Mouse (Mus musculus): ENCODE measurements around the gene Josd2. TPM values are rescaled to one million over a fixed set of nuclear protein-coding genes. Genes with fewer than 3 reads are reported as not detected.

Josd2 gene
- total and polyA plus RNA-seq, 3 experiments = 33.9 to 57.7 (median 54.8) TPM

GRCm38 (mm10) chr7:44520990-44521389 lies 53.2 kb downstream of the Josd2 start:
- DNase-seq (ENCODE audit: extremely low read depth) = no peak
- Histone ChIP-seq H3K27me3 (replicated peaks) (no peaks in the 10 kb centered on the region), H3K9me3 (replicated peaks; ENCODE audit: low read length) (no peaks in the 10 kb centered on the region), H3K9ac (ENCODE audit: insufficient read depth, low read depth) (no peak overlapping the region), H3K4me1 (ENCODE audit: control insufficient read depth in 1 of 2, insufficient read depth in 2 of 2) (peaks cover 10 to 42% of the 10 kb centered on the region in 2 experiments; a peak in 3 of 4 replicates), H3K4me2 (ENCODE audit: insufficient read depth, low read depth, poor library complexity, severe bottlenecking) (no peak overlapping the region), H3K79me2 (replicated peaks; ENCODE audit: control insufficient read depth, extremely low read depth, insufficient read depth, poor library complexity, severe bottlenecking) (no peaks in the 10 kb centered on the region), H3K4me3 (replicated peaks in 1 of 3; ENCODE audit: low read depth in 2 of 3, low read length in 2 of 3, poor library complexity in 1 of 3) (no peak overlapping the region), H3K36me3 (replicated peaks in 1 of 2; ENCODE audit: control insufficient read depth in 1 of 2, insufficient read depth in 1 of 2, low read length in 1 of 2) (peaks cover 4 to 49% of the 10 kb centered on the region in 2 experiments), H3K27ac (ENCODE audit: insufficient read depth, low read depth) (no peak overlapping the region)
- in situ Hi-C loops (cut with MboI; ENCODE audit: low pct_ligation_motif_present, low pct_unique_long_range_greater_than_20kb, low sequenced_read_pairs) (no loop called here), dilution Hi-C loops (cut with MboI; ENCODE audit: extremely low pct_ligation_motif_present, extremely low pct_unique_long_range_greater_than_20kb, low sequenced_read_pairs) (no loop called here)
- TF ChIP-seq TCF12 (IDR thresholded peaks at IDR 0.05; ENCODE audit: low read depth, low read length) = no peak
- TF ChIP-seq ZC3H11A (IDR thresholded peaks at IDR 0.05; ENCODE audit: low read depth, low read length) = no peak
- TF ChIP-seq CHD1 (IDR thresholded peaks at IDR 0.05; ENCODE audit: low read depth, low read length) = no peak
- TF ChIP-seq IRF4 (IDR thresholded peaks at IDR 0.05; ENCODE audit: low read depth, low read length) = no peak
- TF ChIP-seq TBP (conservative IDR thresholded peaks at IDR 0.05; ENCODE audit: low read depth, low read length) = no peak
- TF ChIP-seq GABPA (IDR thresholded peaks at IDR 0.05; ENCODE audit: insufficient replicate concordance, low read depth, low read length) = no peak

Other genes starting within 250 kb of the Josd2 start
Only the 20 nearest of the 22 such genes appear.
- gene Gm36864, start 231.8 kb upstream of the Josd2 start, total RNA-seq (2012; rRNA removed) = not detected in 2 replicates
- not detected in 2 replicates for gene Gm36864, start 231.8 kb upstream of the Josd2 start, total RNA-seq (2014; rRNA removed)
- 0.16 TPM in 1 of 2 replicates, not detected in the other for gene Gm36864, start 231.8 kb upstream of the Josd2 start, polyA plus RNA-seq (2012; ENCODE audit: insufficient read length, low read depth)
- 0.25 and 0.38 TPM in 2 replicates for gene 1700028J19Rik, start 221.3 kb upstream of the Josd2 start, total RNA-seq (2012; rRNA removed)
- 0.36 and 0.44 TPM in 2 replicates for gene 1700028J19Rik, start 221.3 kb upstream of the Josd2 start, total RNA-seq (2014; rRNA removed)
- gene 1700028J19Rik, start 221.3 kb upstream of the Josd2 start, polyA plus RNA-seq (2012; ENCODE audit: insufficient read length, low read depth) = 0.60 and 0.86 TPM in 2 replicates
- gene 2410002F23Rik, start 221.3 kb upstream of the Josd2 start, total RNA-seq (2012; rRNA removed) = 44.4 and 64.0 TPM in 2 replicates
- gene 2410002F23Rik, start 221.3 kb upstream of the Josd2 start, total RNA-seq (2014; rRNA removed) = 67.0 and 69.6 TPM in 2 replicates
- gene 2410002F23Rik, start 221.3 kb upstream of the Josd2 start, polyA plus RNA-seq (2012; ENCODE audit: insufficient read length, low read depth) = 91.0 and 96.1 TPM in 2 replicates
- 0.08 TPM in 1 of 2 replicates, not detected in the other for gene Acp4, start 210.6 kb upstream of the Josd2 start, total RNA-seq (2012; rRNA removed)
- not detected in 2 replicates for gene Acp4, start 210.6 kb upstream of the Josd2 start, total RNA-seq (2014; rRNA removed)
- 0.33 and 0.57 TPM in 2 replicates for gene Acp4, start 210.6 kb upstream of the Josd2 start, polyA plus RNA-seq (2012; ENCODE audit: insufficient read length, low read depth)
- not detected in 2 replicates for gene Gm15517, start 206.5 kb upstream of the Josd2 start, total RNA-seq (2012; rRNA removed)
- gene Gm15517, start 206.5 kb upstream of the Josd2 start, total RNA-seq (2014; rRNA removed) = not detected in 2 replicates
- not detected in 2 replicates for gene Gm15517, start 206.5 kb upstream of the Josd2 start, polyA plus RNA-seq (2012; ENCODE audit: insufficient read length, low read depth)
- 0.89 and 0.97 TPM in 2 replicates for gene Clec11a, start 161.1 kb upstream of the Josd2 start, total RNA-seq (2012; rRNA removed)
- 0.46 and 0.69 TPM in 2 replicates for gene Clec11a, start 161.1 kb upstream of the Josd2 start, total RNA-seq (2014; rRNA removed)
- gene Clec11a, start 161.1 kb upstream of the Josd2 start, polyA plus RNA-seq (2012; ENCODE audit: insufficient read length, low read depth) = 0.38 and 0.53 TPM in 2 replicates
- gene Shank1, start 157.7 kb upstream of the Josd2 start, total RNA-seq (2012; rRNA removed) = under 0.01 and 0.04 TPM in 2 replicates
- gene Shank1, start 157.7 kb upstream of the Josd2 start, total RNA-seq (2014; rRNA removed) = not detected in 2 replicates
- gene Shank1, start 157.7 kb upstream of the Josd2 start, polyA plus RNA-seq (2012; ENCODE audit: insufficient read length, low read depth) = 0.07 and 0.12 TPM in 2 replicates
- gene Syt3, start 83.9 kb upstream of the Josd2 start, total RNA-seq (2012; rRNA removed) = 0.08 and 0.17 TPM in 2 replicates
- 0.11 TPM in 1 of 2 replicates, not detected in the other for gene Syt3, start 83.9 kb upstream of the Josd2 start, total RNA-seq (2014; rRNA removed)
- gene Syt3, start 83.9 kb upstream of the Josd2 start, polyA plus RNA-seq (2012; ENCODE audit: insufficient read length, low read depth) = 0.30 TPM in 1 of 2 replicates, not detected in the other
- gene 1700008O03Rik, start 82.2 kb upstream of the Josd2 start, total RNA-seq (2012; rRNA removed) = 0.17 and 0.81 TPM in 2 replicates
- not detected in 2 replicates for gene 1700008O03Rik, start 82.2 kb upstream of the Josd2 start, total RNA-seq (2014; rRNA removed)
- 0.74 and 1.7 TPM in 2 replicates for gene 1700008O03Rik, start 82.2 kb upstream of the Josd2 start, polyA plus RNA-seq (2012; ENCODE audit: insufficient read length, low read depth)
- 0.04 TPM in 1 of 2 replicates, not detected in the other for gene Lrrc4b, start 39.0 kb upstream of the Josd2 start, total RNA-seq (2012; rRNA removed)
- gene Lrrc4b, start 39.0 kb upstream of the Josd2 start, total RNA-seq (2014; rRNA removed) = not detected in 2 replicates
- not detected in 2 replicates for gene Lrrc4b, start 39.0 kb upstream of the Josd2 start, polyA plus RNA-seq (2012; ENCODE audit: insufficient read length, low read depth)
- not detected in 2 replicates for gene Aspdh, start 2.6 kb upstream of the Josd2 start, total RNA-seq (2012; rRNA removed)
- not detected in 2 replicates for gene Aspdh, start 2.6 kb upstream of the Josd2 start, total RNA-seq (2014; rRNA removed)
- not detected in 2 replicates for gene Aspdh, start 2.6 kb upstream of the Josd2 start, polyA plus RNA-seq (2012; ENCODE audit: insufficient read length, low read depth)
- gene Emc10, start 28.5 kb downstream of the Josd2 start, total RNA-seq (2012; rRNA removed) = 25.9 and 32.4 TPM in 2 replicates
- gene Emc10, start 28.5 kb downstream of the Josd2 start, total RNA-seq (2014; rRNA removed) = 14.1 and 14.4 TPM in 2 replicates
- 42.7 and 49.1 TPM in 2 replicates for gene Emc10, start 28.5 kb downstream of the Josd2 start, polyA plus RNA-seq (2012; ENCODE audit: insufficient read length, low read depth)
- 1.2 and 1.3 TPM in 2 replicates for gene Fam71e1, start 28.6 kb downstream of the Josd2 start, total RNA-seq (2012; rRNA removed)
- not detected in 2 replicates for gene Fam71e1, start 28.6 kb downstream of the Josd2 start, total RNA-seq (2014; rRNA removed)
- 0.33 and 0.39 TPM in 2 replicates for gene Fam71e1, start 28.6 kb downstream of the Josd2 start, polyA plus RNA-seq (2012; ENCODE audit: insufficient read length, low read depth)
- 3.0 and 5.0 TPM in 2 replicates for gene Mybpc2, start 56.7 kb downstream of the Josd2 start, total RNA-seq (2012; rRNA removed)
- gene Mybpc2, start 56.7 kb downstream of the Josd2 start, total RNA-seq (2014; rRNA removed) = 2.0 TPM in 2 replicates
- gene Mybpc2, start 56.7 kb downstream of the Josd2 start, polyA plus RNA-seq (2012; ENCODE audit: insufficient read length, low read depth) = 8.3 and 8.6 TPM in 2 replicates
- gene Spib, start 64.1 kb downstream of the Josd2 start, total RNA-seq (2012; rRNA removed) = 135 and 200 TPM in 2 replicates
- gene Spib, start 64.1 kb downstream of the Josd2 start, total RNA-seq (2014; rRNA removed) = 162 and 194 TPM in 2 replicates
- gene Spib, start 64.1 kb downstream of the Josd2 start, polyA plus RNA-seq (2012; ENCODE audit: insufficient read length, low read depth) = 279 and 336 TPM in 2 replicates
- gene Pold1, start 80.9 kb downstream of the Josd2 start, total RNA-seq (2012; rRNA removed) = 103 and 131 TPM in 2 replicates
- 44.2 and 49.3 TPM in 2 replicates for gene Pold1, start 80.9 kb downstream of the Josd2 start, total RNA-seq (2014; rRNA removed)
- 61.4 and 67.6 TPM in 2 replicates for gene Pold1, start 80.9 kb downstream of the Josd2 start, polyA plus RNA-seq (2012; ENCODE audit: insufficient read length, low read depth)
- 36.8 and 50.0 TPM in 2 replicates for gene Nr1h2, start 86.0 kb downstream of the Josd2 start, total RNA-seq (2012; rRNA removed)
- gene Nr1h2, start 86.0 kb downstream of the Josd2 start, total RNA-seq (2014; rRNA removed) = 13.9 and 14.2 TPM in 2 replicates
- 40.5 and 43.8 TPM in 2 replicates for gene Nr1h2, start 86.0 kb downstream of the Josd2 start, polyA plus RNA-seq (2012; ENCODE audit: insufficient read length, low read depth)
- 194 and 200 TPM in 2 replicates for gene Napsa, start 104.4 kb downstream of the Josd2 start, total RNA-seq (2012; rRNA removed)
- 133 and 175 TPM in 2 replicates for gene Napsa, start 104.4 kb downstream of the Josd2 start, total RNA-seq (2014; rRNA removed)
- gene Napsa, start 104.4 kb downstream of the Josd2 start, polyA plus RNA-seq (2012; ENCODE audit: insufficient read length, low read depth) = 239 and 253 TPM in 2 replicates
- 1.4 and 1.7 TPM in 2 replicates for gene Kcnc3, start 122.7 kb downstream of the Josd2 start, total RNA-seq (2012; rRNA removed)
- gene Kcnc3, start 122.7 kb downstream of the Josd2 start, total RNA-seq (2014; rRNA removed) = 0.18 and 0.31 TPM in 2 replicates
- gene Kcnc3, start 122.7 kb downstream of the Josd2 start, polyA plus RNA-seq (2012; ENCODE audit: insufficient read length, low read depth) = 3.4 and 5.6 TPM in 2 replicates
- gene Myh14, start 202.9 kb downstream of the Josd2 start, total RNA-seq (2012; rRNA removed) = 1.1 and 1.5 TPM in 2 replicates
- gene Myh14, start 202.9 kb downstream of the Josd2 start, total RNA-seq (2014; rRNA removed) = 0.09 and 0.12 TPM in 2 replicates
- gene Myh14, start 202.9 kb downstream of the Josd2 start, polyA plus RNA-seq (2012; ENCODE audit: insufficient read length, low read depth) = 0.60 and 0.89 TPM in 2 replicates

All from CH12.LX (cell line).